In genomic region chr6:85231469-85231868, GRCm38 (mm10) we compare ENCODE assay signal across 21 mouse cellular contexts. TPM values are rescaled to one million over a fixed set of nuclear protein-coding genes. Genes with fewer than 3 reads are reported as not detected.
DNase-seq lines count a peak whose midpoint lies in the region; ATAC-seq and TF ChIP-seq lines count a peak whose summit lies in the region.
"Had no signal": no experiment of that assay in that cellular context is flagged by ENCODE, and none has a peak within 500 bp of the region (broad histone marks: within the 10 kb centered on the region; RNA-seq: fewer than 3 reads in every experiment).

No protein-coding gene starts in this region.

- WGBS in kidney, embryonic 14.5 days: 18% methylated on average over 6 of the region's 6 CpGs
- 31% methylated on average over 6 of the region's 6 CpGs for WGBS in embryonic facial prominence, embryonic 10.5 days
- WGBS in lung, postnatal 0 days: 30% methylated on average over 5 of the region's 6 CpGs

- TF ChIP-seq CTCF in lung, postnatal 0 days (IDR thresholded peaks at IDR 0.05): no peak

- no peak overlapping the region for H3K4me2 ChIP-seq in kidney, embryonic 14.5 days (replicated peaks; ENCODE audit: low read depth, low read length)
- H3K4me2 ChIP-seq in lung, postnatal 0 days (replicated peaks; ENCODE audit: low read depth, low read length): no peak overlapping the region
- H3K4me2 ChIP-seq: heart, embryonic 12.5 days; limb, embryonic 12.5 days; stomach, embryonic 15.5 days had no signal

- no peak overlapping the region for H3K27ac ChIP-seq in kidney, embryonic 14.5 days (ENCODE audit: low read depth, low read length)
- H3K27ac ChIP-seq in embryonic facial prominence, embryonic 10.5 days (replicated peaks): no peak overlapping the region
- H3K27ac ChIP-seq in lung, postnatal 0 days (ENCODE audit: low read length): no peak overlapping the region
- H3K27ac ChIP-seq: limb, embryonic 12.5 days; liver, embryonic 14.5 days; stomach, embryonic 15.5 days had no signal

- no peak overlapping the region for H3K4me3 ChIP-seq in kidney, embryonic 14.5 days (ENCODE audit: low read length)
- H3K4me3 ChIP-seq in embryonic facial prominence, embryonic 10.5 days: no peak overlapping the region
- no peak overlapping the region for H3K4me3 ChIP-seq in lung, postnatal 0 days (ENCODE audit: low read depth, low read length)
- H3K4me3 ChIP-seq: heart, embryonic 12.5 days; limb, embryonic 12.5 days; stomach, embryonic 15.5 days had no signal

- H3K9me3 ChIP-seq in kidney, embryonic 14.5 days (ENCODE audit: control insufficient read depth, low read length): no peaks in the 10 kb centered on the region
- no peaks in the 10 kb centered on the region for H3K9me3 ChIP-seq in embryonic facial prominence, embryonic 10.5 days
- H3K9me3 ChIP-seq in lung, postnatal 0 days (ENCODE audit: low read length): no peaks in the 10 kb centered on the region
- H3K9me3 ChIP-seq: heart, embryonic 12.5 days; limb, embryonic 12.5 days; stomach, embryonic 15.5 days had no signal

- H3K9ac ChIP-seq in kidney, embryonic 14.5 days (ENCODE audit: low read depth, low read length): no peak overlapping the region
- no peak overlapping the region for H3K9ac ChIP-seq in lung, postnatal 0 days (replicated peaks; ENCODE audit: low read depth)
- H3K9ac ChIP-seq: heart, embryonic 12.5 days; limb, embryonic 12.5 days; liver, embryonic 14.5 days; stomach, embryonic 15.5 days had no signal

- DNase-seq in kidney, postnatal 4 days: peak; percentile 41 to 62
- peak; percentile 64 to 71 for DNase-seq in right cerebral cortex, postnatal 10 days (ENCODE audit: low spot score in 2 of 2)
- no peak for DNase-seq in right cerebral cortex, postnatal 36 days (ENCODE audit: low spot score in 2 of 2)
- peak; percentile 19 for DNase-seq in embryonic facial prominence, embryonic 10.5 days (ENCODE audit: low spot score)
- peak; percentile 33 for DNase-seq in yolk sac, embryonic 10.5 days (ENCODE audit: low spot score)
- DNase-seq in lung, postnatal 0 days (ENCODE audit: low spot score): no peak
- DNase-seq: cerebellum, adult 11-12 months; heart, postnatal 4 days; kidney, postnatal 36 days; layer of hippocampus, postnatal 36 days; lung, postnatal 14 days; spleen, adult 18-20 months; thymus, postnatal 14 days had no signal

- peaks cover 22% of the 10 kb centered on the region for H3K4me1 ChIP-seq in kidney, embryonic 14.5 days (ENCODE audit: control insufficient read depth, insufficient read depth, low read length)
- H3K4me1 ChIP-seq in embryonic facial prominence, embryonic 10.5 days: peaks cover 51% of the 10 kb centered on the region
- H3K4me1 ChIP-seq in lung, postnatal 0 days (ENCODE audit: insufficient read depth, low read depth, low read length): no peaks in the 10 kb centered on the region

- no peaks in the 10 kb centered on the region for H3K36me3 ChIP-seq in kidney, embryonic 14.5 days (ENCODE audit: control insufficient read depth, insufficient read depth, low read length)
- H3K36me3 ChIP-seq in embryonic facial prominence, embryonic 10.5 days (replicated peaks): no peaks in the 10 kb centered on the region
- H3K36me3 ChIP-seq in lung, postnatal 0 days (ENCODE audit: insufficient read depth, low read length): no peaks in the 10 kb centered on the region
- H3K36me3 ChIP-seq: heart, embryonic 12.5 days; limb, embryonic 12.5 days; stomach, embryonic 15.5 days had no signal

- no peaks in the 10 kb centered on the region for H3K27me3 ChIP-seq in kidney, embryonic 14.5 days (ENCODE audit: control insufficient read depth, insufficient read depth, low read length)
- H3K27me3 ChIP-seq in embryonic facial prominence, embryonic 10.5 days (replicated peaks; ENCODE audit: low read depth, poor library complexity, severe bottlenecking): 0 out of 2 replicates have a peak, but pooled peaks cover 34% of the 10 kb centered on the region
- no peaks in the 10 kb centered on the region for H3K27me3 ChIP-seq in lung, postnatal 0 days (replicated peaks; ENCODE audit: insufficient read depth, low read length)
- H3K27me3 ChIP-seq: limb, embryonic 12.5 days; stomach, embryonic 15.5 days had no signal

- ATAC-seq in kidney, embryonic 14.5 days (ENCODE audit: low FRiP score, low TSS enrichment): no peak
- no peak for ATAC-seq in lung, postnatal 0 days
- ATAC-seq: CD4-positive, CD25-positive, alpha-beta regulatory T cell, adult 4 months had no signal

- TF ChIP-seq EP300 in lung, postnatal 0 days (IDR thresholded peaks at IDR 0.05): no peak

RNA-seq across cellular contexts. Expression of gene Emx1, which starts 44.2 kb away (rescaled TPM):
- polyA plus RNA-seq in kidney, embryonic 14.5 days (2014; fragmentation: Nextera tagmentation; extraction: Ambion mirVana): 7.5 and 8.5 TPM in 2 replicates
- 2.6 and 2.9 TPM in 2 replicates for polyA plus RNA-seq in embryonic facial prominence, embryonic 10.5 days (2016; fragmentation: Nextera tagmentation; extraction: Ambion mirVana)
- polyA plus RNA-seq in lung, postnatal 0 days (2015; fragmentation: Nextera tagmentation; extraction: Ambion mirVana): not detected in 2 replicates
- polyA plus RNA-seq: CD4-positive, CD25-positive, alpha-beta regulatory T cell, adult 4 months; heart, embryonic 12.5 days; intestine, embryonic 14.5 days; neural tube, embryonic 11.5 days; stomach, embryonic 15.5 days had no signal

Comparison
In these comparisons a context has a peak if more than half of its experiments do, and no peak if none do; other contexts are left out.
1. DNase-seq: peak in kidney, postnatal 4 days (2 of 2), right cerebral cortex, postnatal 10 days (2 of 2), embryonic facial prominence, embryonic 10.5 days (single experiment) and yolk sac, embryonic 10.5 days (single experiment); none in right cerebral cortex, postnatal 36 days (0 of 2) and lung, postnatal 0 days (single experiment).